13 mouse cellular contexts compared by ENCODE assay signal in the genomic region with DNA sequence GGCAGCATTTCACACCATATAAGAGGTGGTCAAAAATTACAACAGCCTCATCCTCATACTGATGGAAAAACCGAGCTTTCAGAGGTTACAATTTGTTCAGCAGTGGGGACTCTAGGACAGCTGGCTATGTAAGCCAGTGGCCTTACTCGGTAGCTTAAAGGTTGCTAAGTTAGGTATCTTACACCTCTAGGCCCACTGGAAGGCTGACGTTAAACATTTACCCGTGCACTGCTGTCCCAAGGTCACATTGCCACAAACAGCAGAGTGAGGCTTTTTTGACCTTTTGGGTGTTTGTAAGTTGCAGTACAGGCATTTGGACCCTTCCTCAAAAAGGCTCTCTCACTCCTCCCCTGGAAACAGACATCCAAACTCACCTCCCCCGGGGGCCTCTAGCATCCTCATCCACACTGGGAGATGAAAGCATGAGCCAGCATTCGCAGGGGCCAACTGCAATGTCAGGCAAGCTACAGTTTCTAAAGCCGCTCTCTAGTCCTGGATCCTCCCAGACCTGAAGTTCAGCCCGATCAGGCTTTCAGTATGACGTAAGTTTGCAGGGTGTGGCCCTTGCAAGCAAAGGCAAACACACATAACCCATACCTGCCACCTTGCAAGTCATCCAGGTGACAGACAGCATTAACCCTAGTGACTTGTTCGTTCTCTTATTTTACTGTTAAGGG.
A peak's percentile ranks its signal among the peaks of the same experiment; 100 is the strongest.
DNase-seq lines count a peak whose midpoint lies in the region; ATAC-seq lines count a peak whose summit lies in the region.
"Had no signal": no experiment of that assay in that cellular context is flagged by ENCODE, and none has a peak within 500 bp of the region (broad histone marks: within the 10 kb centered on the region; RNA-seq: fewer than 3 reads in every experiment).

No protein-coding gene starts in this region.

- peak overlapping the region; percentile 31; the same call in 1 of the 2 replicates for H3K27ac ChIP-seq in heart, embryonic 12.5 days (ENCODE audit: poor library complexity, severe bottlenecking)
- H3K27ac ChIP-seq in intestine, embryonic 15.5 days = peak overlapping the region; percentile 72; the same call in 1 of the 2 replicates
- peak overlapping the region; percentile 57 for H3K27ac ChIP-seq in limb, embryonic 15.5 days
- H3K27ac ChIP-seq: forebrain, embryonic 12.5 days; hindbrain, embryonic 14.5 days; neural tube, embryonic 15.5 days had no signal

- 70% methylated on average over 10 of the region's 10 CpGs for WGBS in heart, embryonic 12.5 days
- WGBS in intestine, embryonic 15.5 days = 65% methylated on average over 10 of the region's 10 CpGs
- WGBS in limb, embryonic 15.5 days = 84% methylated on average over 10 of the region's 10 CpGs

- no peak overlapping the region for H3K9ac ChIP-seq in heart, embryonic 12.5 days
- H3K9ac ChIP-seq in intestine, embryonic 15.5 days = no peak overlapping the region
- no peak overlapping the region for H3K9ac ChIP-seq in limb, embryonic 15.5 days
- H3K9ac ChIP-seq: forebrain, embryonic 12.5 days; hindbrain, embryonic 14.5 days; neural tube, embryonic 15.5 days had no signal

- no peak overlapping the region for H3K4me3 ChIP-seq in heart, embryonic 12.5 days
- no peak overlapping the region for H3K4me3 ChIP-seq in intestine, embryonic 15.5 days (replicated peaks)
- H3K4me3 ChIP-seq in limb, embryonic 15.5 days = no peak overlapping the region
- H3K4me3 ChIP-seq: forebrain, embryonic 12.5 days; neural tube, embryonic 15.5 days had no signal

- DNase-seq in heart, adult 18-20 months = no peak
- peak; percentile 29 to 37 for DNase-seq in lung, postnatal 4 days
- DNase-seq in left cerebral cortex, adult 11 months (ENCODE audit: low spot score) = no peak
- no peak for DNase-seq in gastrocnemius, postnatal 25 days
- DNase-seq in thymus, adult 18-20 months = no peak
- DNase-seq: layer of hippocampus, postnatal 36 days had no signal

- ATAC-seq in heart, embryonic 12.5 days (ENCODE audit: insufficient number of reproducible peaks, low FRiP score) = no peak
- ATAC-seq in intestine, embryonic 15.5 days = peak; percentile 86
- ATAC-seq in limb, embryonic 15.5 days (ENCODE audit: insufficient number of reproducible peaks, low FRiP score, low TSS enrichment, low read depth) = no peak
- ATAC-seq: Patski had no signal

- H3K9me3 ChIP-seq in heart, embryonic 12.5 days (replicated peaks) = no peaks in the 10 kb centered on the region
- no peaks in the 10 kb centered on the region for H3K9me3 ChIP-seq in intestine, embryonic 15.5 days
- H3K9me3 ChIP-seq in limb, embryonic 15.5 days = no peaks in the 10 kb centered on the region
- H3K9me3 ChIP-seq: forebrain, embryonic 12.5 days; neural tube, embryonic 15.5 days had no signal

- H3K4me2 ChIP-seq in heart, embryonic 12.5 days = no peak overlapping the region
- H3K4me2 ChIP-seq in intestine, embryonic 15.5 days (replicated peaks) = peak overlapping the region; percentile 2; the same call in 1 of the 2 replicates
- H3K4me2 ChIP-seq in limb, embryonic 15.5 days = no peak overlapping the region
- H3K4me2 ChIP-seq: forebrain, embryonic 12.5 days; hindbrain, embryonic 14.5 days; neural tube, embryonic 15.5 days had no signal

- H3K4me1 ChIP-seq in heart, embryonic 12.5 days (replicated peaks) = peaks cover 90% of the 10 kb centered on the region
- peaks cover 3% of the 10 kb centered on the region; the same call in 1 of the 2 replicates for H3K4me1 ChIP-seq in intestine, embryonic 15.5 days (replicated peaks)
- H3K4me1 ChIP-seq in limb, embryonic 15.5 days = peaks cover 19% of the 10 kb centered on the region
- H3K4me1 ChIP-seq: forebrain, embryonic 12.5 days had no signal

- H3K36me3 ChIP-seq in heart, embryonic 12.5 days = no peaks in the 10 kb centered on the region
- no peaks in the 10 kb centered on the region for H3K36me3 ChIP-seq in intestine, embryonic 15.5 days
- H3K36me3 ChIP-seq in limb, embryonic 15.5 days = no peaks in the 10 kb centered on the region
- H3K36me3 ChIP-seq: forebrain, embryonic 12.5 days; neural tube, embryonic 15.5 days had no signal

- H3K27me3 ChIP-seq in heart, embryonic 12.5 days (replicated peaks) = no peaks in the 10 kb centered on the region
- H3K27me3 ChIP-seq in intestine, embryonic 15.5 days (replicated peaks) = no peaks in the 10 kb centered on the region
- no peaks in the 10 kb centered on the region for H3K27me3 ChIP-seq in limb, embryonic 15.5 days
- H3K27me3 ChIP-seq: forebrain, embryonic 12.5 days; neural tube, embryonic 15.5 days; Patski had no signal

Comparison
In these comparisons a context has a peak if more than half of its experiments do, and no peak if none do; other contexts are left out.
1. DNase-seq: peak in lung, postnatal 4 days (2 of 2); none in heart, adult 18-20 months (0 of 2), left cerebral cortex, adult 11 months (single experiment), gastrocnemius, postnatal 25 days (single experiment) and thymus, adult 18-20 months (0 of 2).
2. Peak in every context shown above with its lines, with median percentiles within 50 percentile points of each other: H3K27ac ChIP-seq.